Mouse (Mus musculus) testis, adult 2 months (tissue): ENCODE results near the gene Ppp1r8. TPM values are rescaled to one million over a fixed set of nuclear protein-coding genes. Genes with fewer than 3 reads are reported as not detected.

Experiments
- H3K27ac ChIP-seq: fragments of 200-500 bp; 2 replicates; pipeline ENCODE4 v1.5.1; 2012; ENCODE audit warnings: low read depth, low read length; ENCODE audit not compliant: control insufficient read depth, insufficient read depth
- H3K27me3 ChIP-seq: fragments of 200-500 bp; 2 replicates; pipeline ENCODE4 v1.6.1; 2012; ENCODE audit warnings: mild to moderate bottlenecking, low read length, moderate library complexity; ENCODE audit not compliant: control insufficient read depth, insufficient read depth
- H3K36me3 ChIP-seq: fragments of 200-500 bp; 2 replicates; pipeline ENCODE4 v1.6.1; 2012; ENCODE audit warnings: mild to moderate bottlenecking, low read length; ENCODE audit not compliant: control insufficient read depth, insufficient read depth
- H3K4me1 ChIP-seq: fragments of 200-500 bp; 2 replicates; pipeline ENCODE4 v1.6.1; 2012; ENCODE audit warnings: low read length; ENCODE audit not compliant: control insufficient read depth, insufficient read depth
- H3K4me3 ChIP-seq: fragments of 200-500 bp; 2 replicates; pipeline ENCODE4 v1.5.1; 2012; ENCODE audit warnings: low read depth, mild to moderate bottlenecking, low read length, moderate library complexity, mixed read lengths; ENCODE audit not compliant: control insufficient read depth
- CTCF ChIP-seq: fragments of 200-500 bp; IDR thresholded peaks from 2 replicates; pipeline ENCODE4 v1.5.1; 2012; ENCODE audit warnings: low read depth, mild to moderate bottlenecking, inconsistent platforms, low read length, moderate library complexity; ENCODE audit not compliant: control insufficient read depth, insufficient read depth, insufficient replicate concordance
- POLR2A ChIP-seq: fragments of 200-500 bp; IDR thresholded peaks from 2 replicates; pipeline ENCODE4 v1.6.1; 2012; ENCODE audit warnings: low read depth, mild to moderate bottlenecking, inconsistent platforms, low read length, moderate library complexity; ENCODE audit not compliant: control insufficient read depth
- polyA plus RNA-seq: library from polyadenylated mRNA; depleted of rRNA; stranded (reverse); fragments of >200 nt; gene quantifications from 2 replicates; pipeline ENCODE4 v1.2.3, GENCODE M21; 2012

The Ppp1r8 gene
- polyA plus RNA-seq, 1 experiment = 21.6 TPM

- H3K4me1 ChIP-seq = peaks cover 2% of the 10 kb centered on the region; the same call in 1 of the 2 replicates
- TF ChIP-seq CTCF (peak; percentile 95; the same call in 1 of the 2 replicates), POLR2A (no peak)
- H3K27me3 ChIP-seq = no peaks in the 10 kb centered on the region
- H3K27ac ChIP-seq = no peak overlapping the region
- H3K36me3 ChIP-seq = peaks cover 2% of the 10 kb centered on the region; the same call in 1 of the 2 replicates
- H3K4me3 ChIP-seq = no peak overlapping the region
These were observed 19.2 kb downstream of the Ppp1r8 start for GRCm38 (mm10) chr4:132823614-132824366.

GRCm38 (mm10) chr4:132818442-132818841, 24.5 kb downstream of the Ppp1r8 start:
- no peaks in the 10 kb centered on the region for H3K36me3 ChIP-seq
- H3K27me3 ChIP-seq = no peaks in the 10 kb centered on the region
- peaks cover 2% of the 10 kb centered on the region; the same call in 1 of the 2 replicates for H3K4me1 ChIP-seq
- H3K27ac ChIP-seq = no peak overlapping the region
- H3K4me3 ChIP-seq = no peak overlapping the region
- TF ChIP-seq POLR2A = no peak
- TF ChIP-seq CTCF = no peak

- no peaks in the 10 kb centered on the region for H3K27me3 ChIP-seq
- H3K4me3 ChIP-seq = no peak overlapping the region
- no peak for TF ChIP-seq CTCF
- no peak for TF ChIP-seq POLR2A
- H3K36me3 ChIP-seq = no peaks in the 10 kb centered on the region
- no peaks in the 10 kb centered on the region for H3K4me1 ChIP-seq
- H3K27ac ChIP-seq = no peak overlapping the region
These were observed 26.1 kb downstream of the Ppp1r8 start for GRCm38 (mm10) chr4:132816855-132817254.

GRCm38 (mm10) chr4:132816404-132816803, 26.6 kb downstream of the Ppp1r8 start:
- Histone ChIP-seq H3K4me3 (no peak overlapping the region), H3K36me3 (no peaks in the 10 kb centered on the region), H3K27me3 (no peaks in the 10 kb centered on the region), H3K27ac (no peak overlapping the region), H3K4me1 (no peaks in the 10 kb centered on the region)
- TF ChIP-seq POLR2A = no peak
- no peak for TF ChIP-seq CTCF

- no peak for TF ChIP-seq CTCF
- TF ChIP-seq POLR2A = no peak
These were observed 33.3 kb downstream of the Ppp1r8 start for GRCm38 (mm10) chr4:132809621-132810020.

GRCm38 (mm10) chr4:132807771-132808641, 35.0 kb downstream of the Ppp1r8 start:
- no peaks in the 10 kb centered on the region; the same call in 1 of the 2 replicates for H3K4me1 ChIP-seq
- no peaks in the 10 kb centered on the region for H3K36me3 ChIP-seq
- TF ChIP-seq CTCF (no peak), POLR2A (no peak)
- no peaks in the 10 kb centered on the region for H3K27me3 ChIP-seq
- H3K4me3 ChIP-seq = no peak overlapping the region
- no peak overlapping the region for H3K27ac ChIP-seq

More at GRCm38 (mm10) chr4:132809621-132810020, 33.3 kb downstream of the Ppp1r8 start:
- Histone ChIP-seq H3K27me3 (no peaks in the 10 kb centered on the region), H3K27ac (no peak overlapping the region), H3K36me3 (no peaks in the 10 kb centered on the region), H3K4me3 (no peak overlapping the region), H3K4me1 (no peaks in the 10 kb centered on the region; the same call in 1 of the 2 replicates)

GRCm38 (mm10) chr4:132806620-132807191, 36.3 kb downstream of the Ppp1r8 start:
- H3K4me3 ChIP-seq = no peak overlapping the region
- TF ChIP-seq POLR2A = no peak
- no peak for TF ChIP-seq CTCF
- H3K4me1 ChIP-seq = peaks cover 2% of the 10 kb centered on the region; the same call in 1 of the 2 replicates
- H3K27ac ChIP-seq = no peak overlapping the region
- no peaks in the 10 kb centered on the region for H3K36me3 ChIP-seq
- no peaks in the 10 kb centered on the region for H3K27me3 ChIP-seq
